Mouse (Mus musculus) natural killer cell, adult 2 months (primary cell): Measurements from ENCODE around the gene Jagn1.
A peak's percentile ranks its signal among the peaks of the same experiment; 100 is the strongest.

ENCODE experiments used
- DNase-seq, 2 experiments: peaks; one replicate each; pipeline ENCODE4 v3.0.0; 2022; ENCODE audit warnings: low spot score in 2 of 2

Jagn1 gene

GRCm38 (mm10) chr6:113442442-113443090 lies at the start of gene Jagn1:
Jagn1 (plus strand) TSS chr6:113442569.
- peak; percentile 92 for DNase-seq

GRCm38 (mm10) chr6:113393951-113394350 lies 48.4 kb upstream of the Jagn1 start:
- no peak for DNase-seq

- no peak for DNase-seq
These were observed 47.6 kb upstream of the Jagn1 start for GRCm38 (mm10) chr6:113394811-113395210.

GRCm38 (mm10) chr6:113395501-113395900 lies 46.9 kb upstream of the Jagn1 start:
- DNase-seq = no peak

GRCm38 (mm10) chr6:113396270-113397030 lies 45.9 kb upstream of the Jagn1 start:
- no peak for DNase-seq

- no peak for DNase-seq
These were observed 40.3 kb upstream of the Jagn1 start for GRCm38 (mm10) chr6:113402094-113402493.

- no peak for DNase-seq
These were observed 37.5 kb upstream of the Jagn1 start for GRCm38 (mm10) chr6:113404649-113405448.

GRCm38 (mm10) chr6:113405483-113405882 lies 36.9 kb upstream of the Jagn1 start:
- no peak for DNase-seq

- peak in 1 of 2 experiments; percentile 11 for DNase-seq
These were observed 35.7 kb upstream of the Jagn1 start for GRCm38 (mm10) chr6:113406683-113407082.

GRCm38 (mm10) chr6:113410001-113410400 lies 32.4 kb upstream of the Jagn1 start:
- no peak for DNase-seq

- no peak for DNase-seq
These were observed 26.0 kb upstream of the Jagn1 start for GRCm38 (mm10) chr6:113416416-113416815.

- DNase-seq = no peak
These were observed 23.7 kb upstream of the Jagn1 start for GRCm38 (mm10) chr6:113418441-113419198.

- peak; percentile 97 for DNase-seq
These were observed 23.2 kb upstream of the Jagn1 start, which contains the start of gene Rpusd3 for GRCm38 (mm10) chr6:113419199-113419587. Rpusd3 (minus strand) TSS chr6:113419340.

GRCm38 (mm10) chr6:113423000-113423399 lies 19.4 kb upstream of the Jagn1 start:
- DNase-seq = no peak

GRCm38 (mm10) chr6:113424187-113424586 lies 18.2 kb upstream of the Jagn1 start:
- no peak for DNase-seq

- no peak for DNase-seq
These were observed 15.7 kb upstream of the Jagn1 start for GRCm38 (mm10) chr6:113426696-113427095.

- peak; percentile 44 to 67 for DNase-seq
These were observed 15.0 kb upstream of the Jagn1 start for GRCm38 (mm10) chr6:113427397-113427796.

- DNase-seq = no peak
These were observed 14.4 kb upstream of the Jagn1 start for GRCm38 (mm10) chr6:113428006-113428405.

- DNase-seq = no peak
These were observed 12.4 kb upstream of the Jagn1 start for GRCm38 (mm10) chr6:113429965-113430364.

GRCm38 (mm10) chr6:113430846-113431245 lies 11.5 kb upstream of the Jagn1 start:
- no peak for DNase-seq

GRCm38 (mm10) chr6:113431801-113432200 lies 10.6 kb upstream of the Jagn1 start:
- DNase-seq = no peak

- DNase-seq = no peak
These were observed 8.7 kb upstream of the Jagn1 start for GRCm38 (mm10) chr6:113433661-113434060.
